Mouse (Mus musculus) lung, embryonic 16.5 days (tissue): ENCODE measurements at regions not wholly inside any gene's neighbourhood (a gene's known extent, or its start where the extent isn't known, plus 50 kb on each side); places are given as distances from the start of the nearest gene placed in this dataset.

Experiments used
- ATAC-seq: fragments of 200-750 bp; cut with Nextera tagmentation; 2 replicates; pipeline ENCODE4 v1.8.0; 2017; ENCODE audit warnings: low read depth, mild to moderate bottlenecking, moderate library complexity
- H3K27ac ChIP-seq: fragments of 300-500 bp; sonication (generic); 2 replicates; pipeline ENCODE4 v1.5.1; 2014; ENCODE audit warnings: mild to moderate bottlenecking, control low read depth, low read length
- H3K27me3 ChIP-seq: fragments of 300-500 bp; sonication (generic); 2 replicates; pipeline ENCODE4 v1.6.1; 2014; ENCODE audit warnings: low read depth, low read length, mixed read lengths; ENCODE audit not compliant: control insufficient read depth, insufficient read depth
- H3K36me3 ChIP-seq: fragments of 300-500 bp; sonication (generic); 2 replicates; pipeline ENCODE4 v1.6.1; 2014; ENCODE audit warnings: low read length; ENCODE audit not compliant: control insufficient read depth, insufficient read depth
- H3K4me1 ChIP-seq: fragments of 300-500 bp; sonication (generic); replicated peaks from 2 replicates; pipeline ENCODE4 v1.6.1; 2014; ENCODE audit warnings: low read length, mixed read lengths; ENCODE audit not compliant: control insufficient read depth, insufficient read depth
- H3K4me2 ChIP-seq: fragments of 300-500 bp; sonication (generic); 2 replicates; pipeline ENCODE4 v1.6.1; 2014; ENCODE audit warnings: low read depth, low read length, control low read depth
- H3K4me3 ChIP-seq: fragments of 300-500 bp; sonication (generic); 2 replicates; pipeline ENCODE4 v1.5.1; 2014; ENCODE audit warnings: mild to moderate bottlenecking, low read length, control low read depth
- H3K9ac ChIP-seq: fragments of 300-500 bp; sonication (generic); 2 replicates; pipeline ENCODE4 v1.6.1; 2014; ENCODE audit warnings: low read length, control low read depth
- H3K9me3 ChIP-seq: fragments of 300-500 bp; sonication (generic); 2 replicates; pipeline ENCODE4 v1.6.1; 2016; ENCODE audit warnings: low read length; ENCODE audit not compliant: control insufficient read depth
- WGBS: fragments of 180-500 bp; shearing (Covaris S2); extraction: QIAGEN DNeasy Blood & Tissue Kit; methylation state at CpG from one replicate; pipeline ENCODE4 v1.1.7; 2014; 5-methylcytosine and 5-hydroxymethylcytosine counted together

DNA sequence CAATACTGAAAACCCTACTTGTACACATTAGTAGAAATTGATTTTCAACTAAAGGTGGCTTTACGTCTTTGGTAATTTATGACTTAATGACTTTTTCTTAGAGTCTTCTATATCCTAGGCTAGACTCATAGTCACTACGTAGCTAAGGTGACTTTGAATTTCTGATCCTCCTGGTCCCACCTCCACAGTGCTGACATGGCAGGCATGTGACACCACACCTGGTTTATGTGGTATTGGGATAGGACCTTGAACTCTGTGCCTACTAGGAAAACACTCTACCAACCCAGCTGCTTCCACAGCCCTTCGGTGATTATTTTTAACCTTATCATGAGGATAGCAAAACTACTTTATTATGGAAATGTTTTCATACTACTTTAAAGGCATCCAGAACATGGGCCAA lies 51.5 kb upstream of the D7Ertd443e start:
- no peaks in the 10 kb centered on the region for H3K4me1 ChIP-seq
- no peaks in the 10 kb centered on the region for H3K36me3 ChIP-seq
- 88% methylated on average over 3 of the region's 3 CpGs for WGBS
- H3K9me3 ChIP-seq, result no peaks in the 10 kb centered on the region
- no peak for ATAC-seq
- no peaks in the 10 kb centered on the region for H3K27me3 ChIP-seq
- H3K27ac ChIP-seq, result no peak overlapping the region
- no peak overlapping the region for H3K9ac ChIP-seq
- H3K4me2 ChIP-seq, result no peak overlapping the region
- no peak overlapping the region for H3K4me3 ChIP-seq

DNA sequence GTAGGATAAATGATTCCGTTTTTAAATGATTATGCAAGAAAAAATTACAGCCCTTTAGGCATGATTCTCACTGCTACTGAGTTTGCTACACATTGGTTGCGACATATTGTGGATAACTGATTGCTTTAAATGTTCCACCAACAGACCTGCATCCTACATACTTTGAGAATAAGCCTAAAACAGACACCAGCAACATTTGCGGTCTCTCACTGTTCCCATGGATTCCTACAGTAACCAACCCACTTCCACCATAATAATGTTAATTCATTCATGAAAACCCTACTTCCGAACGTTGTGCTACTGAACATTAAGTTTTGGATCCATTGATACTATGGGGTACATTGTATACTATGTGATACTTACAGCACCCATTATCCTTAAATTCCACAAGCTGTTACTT lies 53.8 kb upstream of the D7Ertd443e start:
- H3K9me3 ChIP-seq, result no peaks in the 10 kb centered on the region
- no peak overlapping the region for H3K4me2 ChIP-seq
- H3K27me3 ChIP-seq, result no peaks in the 10 kb centered on the region
- WGBS, result 88% methylated on average over 5 of the region's 5 CpGs
- no peak overlapping the region for H3K4me3 ChIP-seq
- no peak overlapping the region for H3K9ac ChIP-seq
- ATAC-seq, result no peak
- no peak overlapping the region for H3K27ac ChIP-seq
- H3K36me3 ChIP-seq, result no peaks in the 10 kb centered on the region
- no peaks in the 10 kb centered on the region for H3K4me1 ChIP-seq

DNA sequence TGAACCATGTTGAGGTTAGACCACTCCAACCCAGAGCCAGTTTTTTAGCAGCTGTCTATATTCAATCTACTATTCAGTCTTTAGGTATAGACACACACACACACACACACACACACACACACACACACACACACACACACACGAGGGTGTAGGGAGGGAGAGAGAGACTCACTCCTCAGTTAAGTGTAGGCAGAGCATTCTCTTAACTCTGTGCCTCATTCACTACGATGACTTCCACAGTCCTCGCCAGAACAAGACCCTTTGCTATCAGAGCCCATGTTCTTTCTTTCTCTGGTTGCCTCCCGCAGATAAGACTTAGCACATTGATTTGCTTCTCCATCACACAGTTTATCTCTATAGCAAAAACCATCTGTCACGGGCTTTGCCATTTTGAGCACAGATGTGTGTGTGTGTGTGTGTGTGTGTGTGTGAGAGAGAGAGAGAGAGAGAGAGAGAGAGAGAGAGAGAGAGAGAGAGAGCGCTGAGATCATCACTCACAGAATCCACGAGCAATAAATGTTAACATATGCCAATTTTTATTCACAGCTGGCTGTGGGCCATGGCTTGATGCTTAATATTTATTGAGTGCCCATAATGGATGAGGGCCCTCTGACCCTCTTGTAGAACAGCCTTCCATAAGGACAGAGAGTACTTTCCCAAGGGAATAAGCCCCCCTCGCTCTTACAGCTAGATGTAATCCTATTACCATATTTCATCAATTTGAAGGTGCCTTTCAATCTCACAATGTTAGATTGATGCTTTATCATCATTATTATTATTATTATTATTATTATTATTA lies 59.7 kb upstream of the D7Ertd443e start:
- H3K27me3 ChIP-seq, result no peaks in the 10 kb centered on the region
- H3K9ac ChIP-seq, result no peak overlapping the region
- H3K4me1 ChIP-seq, result no peaks in the 10 kb centered on the region
- H3K4me2 ChIP-seq, result no peak overlapping the region
- WGBS, result 35% methylated on average over 8 of the region's 8 CpGs
- no peak overlapping the region for H3K4me3 ChIP-seq
- H3K9me3 ChIP-seq, result no peaks in the 10 kb centered on the region
- no peak overlapping the region for H3K27ac ChIP-seq
- no peaks in the 10 kb centered on the region for H3K36me3 ChIP-seq
- 0 out of 2 replicates have a peak, but pooled peaks have one; percentile 12 for ATAC-seq

DNA sequence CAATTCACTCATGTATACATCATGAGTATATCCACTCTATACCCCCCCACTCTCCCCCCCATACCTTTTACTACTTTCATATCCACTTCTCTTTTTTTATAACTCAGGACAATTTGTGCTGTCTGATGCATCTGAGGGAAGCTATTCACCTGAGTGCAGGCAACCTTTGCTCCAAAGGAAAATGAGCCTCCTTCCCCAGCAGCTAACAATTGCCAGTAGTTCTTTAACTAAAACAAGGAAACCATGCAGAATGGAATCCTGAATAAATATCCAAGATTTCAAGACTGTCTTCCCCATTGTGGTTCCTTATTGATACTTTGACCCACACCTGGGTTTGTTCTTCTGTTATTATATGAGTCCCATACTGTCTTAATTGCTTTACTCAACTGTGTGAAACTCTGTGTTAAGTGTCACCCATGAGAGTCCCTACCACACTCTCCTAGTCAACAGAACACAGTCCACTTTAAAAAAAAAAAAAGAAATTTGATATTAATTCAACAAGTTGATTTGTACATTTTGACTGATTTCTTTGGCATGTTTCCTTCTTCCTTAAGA lies 62.3 kb upstream of the D7Ertd443e start:
- no peak overlapping the region for H3K4me2 ChIP-seq
- no peak for ATAC-seq
- no peak overlapping the region for H3K27ac ChIP-seq
- H3K4me3 ChIP-seq, result no peak overlapping the region
- H3K9me3 ChIP-seq, result no peaks in the 10 kb centered on the region
- H3K36me3 ChIP-seq, result no peaks in the 10 kb centered on the region
- no peaks in the 10 kb centered on the region for H3K4me1 ChIP-seq
- H3K27me3 ChIP-seq, result no peaks in the 10 kb centered on the region
- no peak overlapping the region for H3K9ac ChIP-seq

DNA sequence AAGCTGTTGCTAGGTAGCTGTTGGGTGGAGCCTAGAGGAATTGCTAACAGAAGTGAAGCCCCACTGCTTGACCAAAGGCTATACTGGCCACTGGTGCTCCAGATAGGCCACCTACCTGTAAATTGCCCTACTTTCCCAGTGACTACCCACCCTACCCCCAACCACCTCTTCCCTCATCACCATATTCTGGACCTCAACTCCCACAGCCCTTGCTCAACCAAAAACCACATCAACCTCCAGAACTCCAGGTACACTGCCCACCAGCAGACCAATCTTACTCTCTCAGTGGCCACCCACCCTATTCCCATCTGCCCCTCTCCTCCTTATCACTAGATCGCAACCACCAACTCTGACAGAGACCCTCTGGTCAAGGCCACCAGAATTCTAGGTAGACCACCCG lies 63.4 kb upstream of the D7Ertd443e start:
- H3K36me3 ChIP-seq, result no peaks in the 10 kb centered on the region
- no peak overlapping the region for H3K4me2 ChIP-seq
- WGBS, result 79% methylated on average over 2 of the region's 2 CpGs
- no peak overlapping the region for H3K9ac ChIP-seq
- no peaks in the 10 kb centered on the region for H3K4me1 ChIP-seq
- H3K27me3 ChIP-seq, result no peaks in the 10 kb centered on the region
- H3K27ac ChIP-seq, result no peak overlapping the region
- H3K9me3 ChIP-seq, result no peaks in the 10 kb centered on the region
- no peak overlapping the region for H3K4me3 ChIP-seq
- ATAC-seq, result no peak

DNA sequence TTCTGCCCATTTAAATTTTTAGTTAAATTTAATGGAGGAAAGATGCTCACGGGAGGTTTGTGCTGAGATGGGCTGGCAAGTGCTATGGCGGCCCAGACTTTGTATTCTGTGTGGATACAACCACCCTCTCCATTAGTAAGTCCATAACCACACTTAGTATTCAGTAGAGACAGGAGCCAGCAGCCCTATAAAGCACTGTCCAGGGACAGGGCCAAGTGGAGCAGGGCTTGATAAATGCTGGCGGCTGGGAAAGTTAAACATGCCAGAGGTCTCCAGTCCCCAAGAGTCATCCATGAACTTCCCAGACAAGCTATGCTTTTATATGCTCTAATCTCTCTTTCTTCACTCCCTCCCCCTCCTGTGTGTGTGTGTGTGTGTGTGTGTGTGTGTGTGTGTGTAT lies 77.2 kb upstream of the D7Ertd443e start:
- 69% methylated on average over 3 of the region's 3 CpGs for WGBS

DNA sequence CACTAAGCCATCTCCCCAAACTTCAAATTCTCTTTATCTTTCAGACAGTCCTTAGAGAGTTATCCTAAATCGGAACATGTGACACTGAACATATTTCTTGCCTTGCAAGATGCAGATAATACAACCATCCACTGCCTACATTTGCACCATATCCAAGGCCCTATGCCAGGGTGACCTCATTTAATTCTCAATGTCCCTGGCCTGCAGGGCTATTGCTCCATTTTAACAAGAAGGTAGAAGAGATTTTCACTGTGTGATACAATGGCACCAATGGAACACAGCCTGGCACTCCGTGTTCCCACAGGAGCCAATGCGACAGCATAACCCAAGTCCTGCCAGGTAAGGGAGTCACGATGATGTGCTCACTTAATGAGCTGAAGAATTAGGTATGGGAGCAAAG lies 77.9 kb upstream of the D7Ertd443e start:
- Histone ChIP-seq H3K4me2 (no peak overlapping the region), H3K9ac (no peak overlapping the region), H3K4me1 (no peaks in the 10 kb centered on the region), H3K4me3 (no peak overlapping the region), H3K27ac (no peak overlapping the region), H3K36me3 (no peaks in the 10 kb centered on the region), H3K9me3 (no peaks in the 10 kb centered on the region), H3K27me3 (no peaks in the 10 kb centered on the region)
- no peak for ATAC-seq
- 91% methylated on average over 4 of the region's 4 CpGs for WGBS

More for the DNA sequence above, 77.2 kb upstream of the D7Ertd443e start:
- H3K9ac ChIP-seq, result no peak overlapping the region
- no peaks in the 10 kb centered on the region for H3K36me3 ChIP-seq
- no peak overlapping the region for H3K4me3 ChIP-seq
- no peaks in the 10 kb centered on the region for H3K4me1 ChIP-seq
- H3K27me3 ChIP-seq, result no peaks in the 10 kb centered on the region
- H3K27ac ChIP-seq, result no peak overlapping the region
- no peaks in the 10 kb centered on the region for H3K9me3 ChIP-seq
- ATAC-seq, result no peak
- H3K4me2 ChIP-seq, result no peak overlapping the region

DNA sequence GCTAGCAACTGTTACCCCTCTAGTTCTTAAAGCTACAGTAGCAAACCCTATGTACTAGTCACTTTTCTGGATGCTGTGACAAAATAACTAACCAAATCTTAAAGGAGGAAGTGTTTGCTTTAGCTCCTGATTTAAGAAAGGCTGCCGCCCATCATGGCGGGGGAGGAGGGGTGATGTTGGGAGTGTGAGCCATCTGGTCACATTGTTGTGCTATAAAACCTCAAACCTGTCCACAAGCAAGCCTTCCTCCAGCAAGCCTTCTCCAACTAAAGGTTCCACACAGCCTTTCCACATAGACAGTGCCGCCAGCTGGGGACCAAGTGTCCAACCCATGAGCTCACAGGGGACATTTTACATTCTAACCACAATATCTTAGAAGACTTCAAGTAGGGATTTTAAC lies 81.8 kb upstream of the D7Ertd443e start:
- no peaks in the 10 kb centered on the region for H3K36me3 ChIP-seq
- no peaks in the 10 kb centered on the region for H3K4me1 ChIP-seq
- ATAC-seq, result no peak
- H3K4me3 ChIP-seq, result no peak overlapping the region
- H3K9ac ChIP-seq, result no peak overlapping the region
- H3K27ac ChIP-seq, result no peak overlapping the region
- WGBS, result 67% methylated on average over 3 of the region's 3 CpGs
- no peak overlapping the region for H3K4me2 ChIP-seq
- no peaks in the 10 kb centered on the region for H3K27me3 ChIP-seq
- no peaks in the 10 kb centered on the region for H3K9me3 ChIP-seq

DNA sequence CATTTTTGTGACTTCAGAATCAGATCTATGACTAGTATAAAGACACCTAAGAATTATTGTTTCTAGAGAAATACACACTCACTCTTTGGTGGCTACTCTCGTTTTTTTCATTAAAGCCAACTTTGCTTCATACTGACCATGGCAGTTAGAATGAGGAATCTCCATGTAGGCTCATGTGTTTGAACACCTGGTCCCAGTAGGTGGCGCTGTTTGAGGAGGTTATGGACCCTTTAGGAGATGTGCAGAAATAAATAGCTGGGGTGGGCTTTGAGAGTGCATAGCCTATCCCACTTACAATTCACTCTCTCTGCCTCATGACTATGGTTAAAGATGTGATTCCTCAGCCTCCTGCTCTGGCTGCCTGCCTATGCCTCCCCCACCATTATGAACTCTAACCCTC lies 85.8 kb upstream of the D7Ertd443e start:
- 25% methylated on average over 2 of the region's 2 CpGs for WGBS
- H3K4me3 ChIP-seq, result no peak overlapping the region
- no peak overlapping the region for H3K4me2 ChIP-seq
- no peaks in the 10 kb centered on the region for H3K36me3 ChIP-seq
- ATAC-seq, result no peak
- no peak overlapping the region for H3K27ac ChIP-seq
- H3K27me3 ChIP-seq, result no peaks in the 10 kb centered on the region
- no peaks in the 10 kb centered on the region for H3K4me1 ChIP-seq
- H3K9me3 ChIP-seq, result no peaks in the 10 kb centered on the region
- H3K9ac ChIP-seq, result no peak overlapping the region
